Mouse (Mus musculus): ENCODE data around the gene Epx. TPM values are rescaled to one million over a fixed set of nuclear protein-coding genes. Genes with fewer than 3 reads are reported as not detected.

Gene Epx
- total and polyA plus RNA-seq, 3 experiments, result 0.03 TPM; not detected in 2

DNA sequence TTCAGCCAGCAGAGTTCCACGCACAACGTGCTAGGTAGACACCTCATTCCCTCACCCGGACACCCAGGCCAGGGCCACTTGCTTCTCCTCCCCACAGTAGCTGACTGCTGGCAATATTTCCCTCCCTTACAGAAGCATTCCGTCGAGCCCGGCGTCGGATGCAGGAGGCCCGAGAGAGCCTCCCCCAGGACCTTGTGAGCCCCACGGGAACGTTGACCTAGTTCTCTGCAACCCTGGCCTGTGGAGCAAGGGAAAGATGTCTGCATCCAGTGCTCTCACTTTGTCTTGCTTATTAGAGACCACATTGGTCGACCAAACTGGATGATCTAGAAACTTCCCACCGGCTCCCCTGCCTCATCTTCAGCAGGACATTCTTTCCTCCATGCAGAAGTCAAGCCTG is 12.5 kb downstream of the Epx start:
- Histone ChIP-seq H3K9ac (ENCODE audit: control insufficient read depth, low read depth, low read length, poor library complexity, severe bottlenecking) (no peak overlapping the region), H3K4me1 (ENCODE audit: control insufficient read depth in 1 of 2, insufficient read depth in 2 of 2, low read length in 2 of 2) (no peaks in the 10 kb centered on the region), H3K27me3 (ENCODE audit: control insufficient read depth in 1 of 2, insufficient read depth in 2 of 2, low read length in 2 of 2) (no peaks in the 10 kb centered on the region), H3K4me3 (ENCODE audit: control insufficient read depth in 1 of 2, insufficient read depth in 1 of 2, low read depth in 2 of 2, low read length in 2 of 2) (no peak overlapping the region), H3K79me2 (ENCODE audit: control insufficient read depth, insufficient read depth, low read length, poor library complexity) (no peaks in the 10 kb centered on the region), H3K36me3 (ENCODE audit: control insufficient read depth in 1 of 2, insufficient read depth in 2 of 2, low read length in 2 of 2) (no peaks in the 10 kb centered on the region), H3K9me3 (replicated peaks; ENCODE audit: insufficient read depth, low read length) (no peaks in the 10 kb centered on the region), H3K27ac (ENCODE audit: control insufficient read depth, low read depth, low read length) (no peak overlapping the region)
- DNase-seq (ENCODE audit: low read depth, low spot score), result no peak
- no peak for TF ChIP-seq KAT2A (conservative IDR thresholded peaks at IDR 0.05; ENCODE audit: low read depth, low read length)
- no peak for TF ChIP-seq MYB (IDR thresholded peaks at IDR 0.05; ENCODE audit: low read depth, low read length)
- TF ChIP-seq HCFC1 (IDR thresholded peaks at IDR 0.05; ENCODE audit: low read depth, low read length), result no peak
- no peak for TF ChIP-seq TAL1 (IDR thresholded peaks at IDR 0.05; ENCODE audit: low read length)
- TF ChIP-seq SMC3 (IDR thresholded peaks at IDR 0.05; ENCODE audit: low read depth, low read length), result no peak
- TF ChIP-seq BHLHE40 (IDR thresholded peaks at IDR 0.05; ENCODE audit: borderline replicate concordance, low read depth, low read length), result no peak
- TF ChIP-seq POLR2AphosphoS2 (IDR thresholded peaks at IDR 0.05; ENCODE audit: low read length), result no peak
- TF ChIP-seq MYC (IDR thresholded peaks at IDR 0.05; ENCODE audit: low read depth, low read length), result no peak
- TF ChIP-seq ETS1 (IDR thresholded peaks at IDR 0.05; ENCODE audit: low read depth, low read length), result no peak
- TF ChIP-seq MAFK (IDR thresholded peaks at IDR 0.05; ENCODE audit: borderline replicate concordance, low read depth, low read length), result no peak
- TF ChIP-seq NRF1 (IDR thresholded peaks at IDR 0.05; ENCODE audit: insufficient read depth, low read depth, low read length, poor library complexity, severe bottlenecking), result no peak
- no peak for TF ChIP-seq MEF2A (IDR thresholded peaks at IDR 0.05; ENCODE audit: extremely low read depth, insufficient replicate concordance, low read depth, low read length, poor library complexity, severe bottlenecking)
- TF ChIP-seq NELFE (IDR thresholded peaks at IDR 0.05; ENCODE audit: low read depth, low read length), result no peak
- no peak for TF ChIP-seq TCF12 (IDR thresholded peaks at IDR 0.05; ENCODE audit: low read depth, low read length)
- no peak for TF ChIP-seq GATA1 (IDR thresholded peaks at IDR 0.05; ENCODE audit: low read depth, low read length)
- TF ChIP-seq RCOR1 (IDR thresholded peaks at IDR 0.05; ENCODE audit: low read depth, low read length), result no peak
- no peak for TF ChIP-seq CHD2 (IDR thresholded peaks at IDR 0.05; ENCODE audit: low read length)
- TF ChIP-seq UBTF (IDR thresholded peaks at IDR 0.05; ENCODE audit: borderline replicate concordance, insufficient read depth, low read depth, low read length), result no peak
- TF ChIP-seq CTCF (IDR thresholded peaks at IDR 0.05 in 2 of 3, conservative IDR thresholded peaks at IDR 0.05 in 1 of 3; ENCODE audit: control insufficient read depth in 1 of 3, insufficient read depth in 1 of 3, low read depth in 2 of 3, low read length in 3 of 3, poor library complexity in 1 of 3, severe bottlenecking in 1 of 3), result no peak
- no peak for TF ChIP-seq MAX (IDR thresholded peaks at IDR 0.05; ENCODE audit: low read length)

DNA sequence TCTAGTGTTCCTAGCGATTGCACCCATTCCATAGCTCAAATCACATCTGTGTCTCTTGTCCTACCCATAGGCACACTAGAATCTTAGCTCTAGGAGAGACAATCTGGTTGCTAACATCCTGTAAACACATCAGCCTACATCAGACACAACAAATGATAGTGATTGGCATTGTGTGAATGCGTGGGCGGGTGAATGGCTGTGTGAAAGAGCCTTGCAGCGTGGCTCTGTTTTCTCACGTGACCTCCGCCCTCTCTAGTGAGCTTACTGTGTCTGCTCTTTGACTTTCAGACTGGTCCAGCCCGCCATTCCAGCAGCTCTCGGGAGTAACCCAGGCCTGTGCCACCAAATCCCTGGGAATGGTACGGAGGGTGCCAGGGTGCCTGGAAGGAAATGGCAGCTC is 14.9 kb downstream of the Epx start:
- H3K4me3 ChIP-seq (ENCODE audit: control insufficient read depth in 1 of 2, insufficient read depth in 1 of 2, low read depth in 2 of 2, low read length in 2 of 2), result no peak overlapping the region
- no peaks in the 10 kb centered on the region for H3K36me3 ChIP-seq (ENCODE audit: control insufficient read depth in 1 of 2, insufficient read depth in 2 of 2, low read length in 2 of 2)
- TF ChIP-seq ZC3H11A (IDR thresholded peaks at IDR 0.05; ENCODE audit: low read depth, low read length), result no peak
- TF ChIP-seq ELF1 (IDR thresholded peaks at IDR 0.05; ENCODE audit: low read depth, low read length), result no peak
- no peak for TF ChIP-seq NELFE (IDR thresholded peaks at IDR 0.05; ENCODE audit: low read depth, low read length)
- no peak for TF ChIP-seq MYC (IDR thresholded peaks at IDR 0.05; ENCODE audit: low read depth, low read length)
- no peak for TF ChIP-seq ETS1 (IDR thresholded peaks at IDR 0.05; ENCODE audit: low read depth, low read length)
- no peak for TF ChIP-seq RCOR1 (IDR thresholded peaks at IDR 0.05; ENCODE audit: low read depth, low read length)
- TF ChIP-seq TAL1 (IDR thresholded peaks at IDR 0.05; ENCODE audit: low read length), result no peak
- TF ChIP-seq CHD1 (IDR thresholded peaks at IDR 0.05; ENCODE audit: low read depth, low read length), result no peak
- no peak for TF ChIP-seq EP300 (IDR thresholded peaks at IDR 0.05; ENCODE audit: low read depth in 1 of 2, low read length in 2 of 2)
- no peak for TF ChIP-seq RAD21 (IDR thresholded peaks at IDR 0.05; ENCODE audit: low read depth, low read length)
- TF ChIP-seq MAX (IDR thresholded peaks at IDR 0.05; ENCODE audit: low read length), result no peak
- no peak for TF ChIP-seq BHLHE40 (IDR thresholded peaks at IDR 0.05; ENCODE audit: borderline replicate concordance, low read depth, low read length)
- TF ChIP-seq MAFK (IDR thresholded peaks at IDR 0.05; ENCODE audit: borderline replicate concordance, low read depth, low read length), result no peak
- no peak for TF ChIP-seq MEF2A (IDR thresholded peaks at IDR 0.05; ENCODE audit: extremely low read depth, insufficient replicate concordance, low read depth, low read length, poor library complexity, severe bottlenecking)
- TF ChIP-seq ZNF384 (IDR thresholded peaks at IDR 0.05; ENCODE audit: low read depth, low read length), result no peak
- no peak for TF ChIP-seq CHD2 (IDR thresholded peaks at IDR 0.05; ENCODE audit: low read length)
- TF ChIP-seq POLR2AphosphoS5 (IDR thresholded peaks at IDR 0.05; ENCODE audit: borderline replicate concordance, low read depth, low read length), result no peak
- H3K79me2 ChIP-seq (ENCODE audit: control insufficient read depth, insufficient read depth, low read length, poor library complexity), result no peaks in the 10 kb centered on the region
- H3K27ac ChIP-seq (ENCODE audit: control insufficient read depth, low read depth, low read length), result no peak overlapping the region
- H3K27me3 ChIP-seq (ENCODE audit: control insufficient read depth in 1 of 2, insufficient read depth in 2 of 2, low read length in 2 of 2), result no peaks in the 10 kb centered on the region
- DNase-seq (ENCODE audit: low read depth, low spot score), result no peak
- no peaks in the 10 kb centered on the region for H3K4me1 ChIP-seq (ENCODE audit: control insufficient read depth in 1 of 2, insufficient read depth in 2 of 2, low read length in 2 of 2)
- no peaks in the 10 kb centered on the region for H3K9me3 ChIP-seq (replicated peaks; ENCODE audit: insufficient read depth, low read length)
- H3K9ac ChIP-seq (ENCODE audit: control insufficient read depth, low read depth, low read length, poor library complexity, severe bottlenecking), result no peak overlapping the region

Data from MEL (cell line).